ENCODE assay signal across 8 mouse cellular contexts in genomic region chr9:120674855-120675254, GRCm38 (mm10).
DNase-seq lines count a peak whose midpoint lies in the region; ATAC-seq lines count a peak whose summit lies in the region.

No protein-coding gene starts in this region.

- ATAC-seq in forebrain, embryonic 16.5 days = no peak
- ATAC-seq in megakaryocyte progenitor cell, adult 5-6 weeks (replicated peaks; ENCODE audit: poor library complexity) = peak; percentile 46
- no peak for ATAC-seq in frontal cortex, adult (ENCODE audit: low TSS enrichment)

- no peak overlapping the region for H3K4me3 ChIP-seq in forebrain, embryonic 16.5 days (replicated peaks; ENCODE audit: low read length)

- peak; percentile 40 for DNase-seq in retina, postnatal 1 day
- no peak for DNase-seq in retina, embryonic 14.5 days (ENCODE audit: low spot score)
- DNase-seq in thymus, postnatal 4 days = peak; percentile 56
- DNase-seq in frontal cortex, postnatal 36 days (ENCODE audit: low spot score in 2 of 2) = no peak
- no peak for DNase-seq in urinary bladder, postnatal 14 days (ENCODE audit: low spot score)

- H3K4me1 ChIP-seq in forebrain, embryonic 16.5 days (replicated peaks; ENCODE audit: control insufficient read depth, insufficient read depth, low read length) = peaks cover 29% of the 10 kb centered on the region

- H3K4me2 ChIP-seq in forebrain, embryonic 16.5 days (ENCODE audit: low read length) = peak overlapping the region; percentile 47; the same call in 1 of the 2 replicates

- whole genome bisulfite sequencing in forebrain, embryonic 16.5 days = 3% methylated on average over 11 of the region's 11 CpGs

- H3K27ac ChIP-seq in forebrain, embryonic 16.5 days (ENCODE audit: low read length) = no peak overlapping the region

- H3K9ac ChIP-seq in forebrain, embryonic 16.5 days (replicated peaks; ENCODE audit: low read depth, low read length) = no peak overlapping the region

- no peaks in the 10 kb centered on the region for H3K27me3 ChIP-seq in forebrain, embryonic 16.5 days (replicated peaks; ENCODE audit: control insufficient read depth, insufficient read depth, low read length)

- H3K9me3 ChIP-seq in forebrain, embryonic 16.5 days (ENCODE audit: control insufficient read depth, low read length) = no peaks in the 10 kb centered on the region

- no peaks in the 10 kb centered on the region for H3K36me3 ChIP-seq in forebrain, embryonic 16.5 days (ENCODE audit: control insufficient read depth, insufficient read depth)

Comparison
In these comparisons a context has a peak if more than half of its experiments do, and no peak if none do; other contexts are left out.
1. DNase-seq: peak in retina, postnatal 1 day (single experiment) and thymus, postnatal 4 days (single experiment); none in retina, embryonic 14.5 days (single experiment), frontal cortex, postnatal 36 days (0 of 2) and urinary bladder, postnatal 14 days (single experiment).